Mouse (Mus musculus) CD8-positive naive resting alpha-beta T cell, adult 2 months (primary cell): ENCODE data around the gene Nupl1.

Source experiments
- DNase-seq, 2 experiments: peaks; one replicate each; pipeline ENCODE4 v3.0.0; 2022; ENCODE audit warnings: low read depth in 2 of 2, low spot score in 2 of 2

The Nupl1 gene

GRCm38 (mm10) chr14:60170845-60171610, 80.2 kb downstream of the Nupl1 start:
- DNase-seq: no peak

GRCm38 (mm10) chr14:60163367-60163766, 87.9 kb downstream of the Nupl1 start:
- no peak for DNase-seq

DNA sequence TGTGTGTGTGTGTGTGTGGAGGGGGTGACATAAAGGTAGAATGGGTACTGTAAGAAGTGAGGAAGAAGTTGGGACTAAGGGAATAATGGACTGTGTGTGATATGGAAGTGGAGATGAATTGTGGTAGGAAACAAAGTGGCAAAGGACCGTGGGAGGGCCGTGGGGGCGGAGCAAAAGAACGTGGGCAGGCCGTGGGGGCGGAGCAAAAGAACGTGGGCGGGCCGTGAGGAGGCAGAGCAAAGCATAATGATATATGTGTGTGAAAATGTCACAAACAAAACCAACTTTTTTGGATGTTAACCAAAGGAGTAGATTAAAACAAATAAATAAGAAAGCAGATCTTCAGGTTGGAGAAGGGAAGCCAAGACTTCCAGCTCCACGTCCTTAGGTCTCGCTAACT, 98.9 kb downstream of the Nupl1 start:
- DNase-seq: no peak

DNA sequence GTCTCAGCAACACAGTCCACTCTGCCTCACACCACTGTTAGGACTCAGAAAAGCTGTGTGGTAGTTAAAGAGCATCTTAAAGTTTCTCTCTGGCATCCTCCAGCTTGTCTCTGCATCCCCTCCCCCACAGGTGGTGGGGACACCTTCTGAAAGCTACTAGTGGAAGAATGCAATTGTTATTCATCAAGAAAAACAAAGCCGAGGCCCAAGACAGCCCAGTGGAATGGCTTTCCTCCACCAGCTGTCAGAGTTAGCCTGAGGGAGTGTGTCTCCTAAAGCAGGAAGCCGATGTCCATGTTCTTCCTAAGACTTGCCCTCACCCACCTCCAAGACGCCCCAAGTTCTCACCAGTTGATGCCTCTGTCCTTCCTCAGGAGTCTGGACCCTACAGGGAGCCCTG, 102.3 kb downstream of the Nupl1 start:
- no peak for DNase-seq

DNA sequence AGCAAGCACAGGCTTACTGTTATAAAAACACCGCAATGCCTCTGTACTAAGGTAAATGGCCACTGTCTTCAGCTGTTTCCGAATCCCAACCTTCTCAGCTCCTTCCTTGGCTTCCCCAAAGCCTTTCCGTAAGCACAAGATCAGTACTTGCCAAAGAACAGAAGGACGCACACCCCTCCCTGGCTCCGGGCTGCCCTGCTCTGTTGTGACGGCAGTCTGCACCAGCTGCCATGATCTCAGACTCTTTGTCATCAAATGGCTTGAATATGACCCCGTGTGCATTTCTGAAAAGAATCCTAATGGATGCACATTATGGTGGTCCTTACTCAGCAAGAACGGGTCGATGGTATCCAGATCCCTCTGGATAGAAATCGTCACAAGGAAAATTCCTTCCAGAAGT, 108.0 kb downstream of the Nupl1 start:
- DNase-seq: no peak

GRCm38 (mm10) chr14:60138339-60138738, 112.9 kb downstream of the Nupl1 start:
- DNase-seq: peak in 1 of 2 experiments; percentile 52

DNA sequence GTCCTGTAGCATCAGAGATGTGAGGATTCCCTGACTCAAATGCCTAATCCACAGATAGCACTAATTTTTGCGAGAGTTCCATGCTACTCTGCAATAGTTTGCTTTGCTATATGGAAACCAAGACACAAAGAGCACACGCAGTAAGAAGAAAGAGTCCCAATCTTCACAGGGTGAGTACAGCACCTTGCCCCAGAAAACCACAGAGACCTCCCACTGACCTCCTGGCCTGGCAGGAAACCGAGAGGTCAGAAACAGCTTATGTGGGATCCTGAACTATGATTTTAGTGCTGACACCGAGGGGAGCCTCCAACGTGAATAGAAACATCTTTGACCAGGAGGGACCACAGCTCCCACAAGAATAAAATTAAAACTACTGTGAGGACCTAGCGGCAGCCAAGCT, 113.4 kb downstream of the Nupl1 start:
- DNase-seq: no peak

DNA sequence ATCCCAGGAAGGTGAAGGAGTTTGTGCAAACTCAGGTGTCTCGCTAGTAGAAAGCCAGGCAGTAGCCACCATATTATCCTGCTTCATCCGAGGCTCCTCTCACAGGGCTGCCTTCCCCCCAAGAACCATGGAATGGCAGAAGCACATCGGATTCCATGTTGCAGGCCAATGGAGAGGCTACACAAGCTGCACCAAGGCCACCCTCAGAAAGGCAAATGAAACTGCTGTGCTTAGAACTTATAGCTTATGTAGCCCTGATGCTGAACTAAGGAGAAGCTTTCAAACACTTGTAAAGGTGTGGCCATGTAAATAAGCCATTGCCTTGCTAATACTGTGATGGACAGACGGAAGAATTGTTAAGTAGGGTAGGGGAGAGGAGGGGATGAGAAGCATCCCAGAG, 115.4 kb downstream of the Nupl1 start:
- no peak for DNase-seq

DNA sequence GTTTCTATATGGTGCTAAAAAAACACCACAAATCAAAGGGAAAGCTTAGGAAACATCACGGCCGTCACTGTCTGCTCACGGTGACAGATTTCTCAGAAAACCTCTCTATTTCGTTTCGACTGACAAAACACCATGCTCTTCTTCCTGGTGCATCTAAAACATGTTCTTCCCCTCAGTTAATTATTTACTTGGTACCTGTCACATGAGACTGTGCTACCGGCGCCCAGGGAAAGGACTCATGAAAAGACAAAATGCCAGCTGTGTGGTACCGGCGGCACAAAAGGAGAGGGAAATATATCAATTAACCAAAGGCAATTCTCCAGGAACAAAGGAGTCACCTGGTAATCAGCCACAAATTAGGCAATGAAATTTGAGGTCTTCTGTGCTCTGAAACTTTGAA, 116.5 kb downstream of the Nupl1 start:
- DNase-seq: no peak
